In genomic region chr5:124018651-124019050, GRCm38 (mm10) we compare ENCODE assay signal across 11 mouse cellular contexts. TPM values are rescaled to one million over a fixed set of nuclear protein-coding genes. Genes with fewer than 3 reads are reported as not detected.
A peak's percentile ranks its signal among the peaks of the same experiment; 100 is the strongest.
DNase-seq lines count a peak whose midpoint lies in the region; ATAC-seq and TF ChIP-seq lines count a peak whose summit lies in the region.
"Had no signal": no experiment of that assay in that cellular context is flagged by ENCODE, and none has a peak within 500 bp of the region (broad histone marks: within the 10 kb centered on the region; RNA-seq: fewer than 3 reads in every experiment).

No protein-coding gene starts in this region.

- peaks cover 55 to 86% of the 10 kb centered on the region in 2 experiments for H3K4me1 ChIP-seq in heart, embryonic 14.5 days (ENCODE audit: control insufficient read depth in 2 of 2, insufficient read depth in 2 of 2, low read length in 2 of 2)
- H3K4me1 ChIP-seq in lung, embryonic 16.5 days (replicated peaks; ENCODE audit: control insufficient read depth, insufficient read depth, low read length): peaks cover 63% of the 10 kb centered on the region
- H3K4me1 ChIP-seq in liver, embryonic 14.5 days (replicated peaks; ENCODE audit: control insufficient read depth in 2 of 2, insufficient read depth in 2 of 2, low read length in 1 of 2): peaks cover 56 to 79% of the 10 kb centered on the region in 2 experiments

- 78% methylated on average over 9 of the region's 9 CpGs for WGBS in heart, embryonic 14.5 days
- 75% methylated on average over 9 of the region's 9 CpGs for WGBS in lung, embryonic 16.5 days
- WGBS in liver, embryonic 14.5 days (ENCODE audit: insufficient replicate concordance): 34% methylated on average over 9 of the region's 9 CpGs

- no peak overlapping the region for H3K4me3 ChIP-seq in heart, embryonic 14.5 days (ENCODE audit: control insufficient read depth in 1 of 2, insufficient read depth in 1 of 2, low read depth in 1 of 2, low read length in 2 of 2)
- H3K4me3 ChIP-seq in lung, embryonic 16.5 days (ENCODE audit: low read length): no peak overlapping the region
- no peak overlapping the region for H3K4me3 ChIP-seq in liver, embryonic 14.5 days (ENCODE audit: insufficient read depth in 1 of 2, low read depth in 2 of 2, low read length in 2 of 2)
- H3K4me3 ChIP-seq: limb, embryonic 13.5 days had no signal

- no peak for ATAC-seq in heart, embryonic 14.5 days (ENCODE audit: insufficient number of reproducible peaks, insufficient read depth, low FRiP score, low read depth)
- no peak for ATAC-seq in lung, embryonic 16.5 days (ENCODE audit: low read depth)
- ATAC-seq in liver, embryonic 14.5 days (ENCODE audit: insufficient read depth): no peak

- H3K4me2 ChIP-seq in heart, embryonic 14.5 days (ENCODE audit: low read length): peak overlapping the region; percentile 33; the same call in 1 of the 2 replicates
- H3K4me2 ChIP-seq in lung, embryonic 16.5 days (ENCODE audit: low read depth, low read length): no peak overlapping the region; the same call in 1 of the 2 replicates
- H3K4me2 ChIP-seq in liver, embryonic 14.5 days (ENCODE audit: low read depth): peak overlapping the region; percentile 45
- H3K4me2 ChIP-seq: limb, embryonic 13.5 days had no signal

- H3K36me3 ChIP-seq in heart, embryonic 14.5 days (ENCODE audit: control insufficient read depth, insufficient read depth, low read length): peaks cover 10% of the 10 kb centered on the region
- H3K36me3 ChIP-seq in lung, embryonic 16.5 days (ENCODE audit: control insufficient read depth, insufficient read depth, low read length): no peaks in the 10 kb centered on the region
- H3K36me3 ChIP-seq in liver, embryonic 14.5 days (replicated peaks; ENCODE audit: control insufficient read depth, insufficient read depth, low read depth): no peaks in the 10 kb centered on the region

- peak overlapping the region; percentile 16; the same call in 1 of the 2 replicates for H3K9ac ChIP-seq in heart, embryonic 14.5 days (ENCODE audit: low read length)
- no peak overlapping the region for H3K9ac ChIP-seq in lung, embryonic 16.5 days (ENCODE audit: low read length)
- no peak overlapping the region for H3K9ac ChIP-seq in liver, embryonic 14.5 days (replicated peaks)
- H3K9ac ChIP-seq: limb, embryonic 13.5 days had no signal

- 0 out of 2 replicates have a peak, but pooled peaks have one; percentile 1 for TF ChIP-seq EP300 in liver, embryonic 14.5 days (IDR thresholded peaks at IDR 0.05; ENCODE audit: low read depth)

- peak; percentile 50 for DNase-seq in adrenal gland, adult 2 months
- no peak for DNase-seq in adrenal gland, postnatal 4 days (ENCODE audit: low spot score in 2 of 2)
- no peak for DNase-seq in heart, adult 18-20 months
- DNase-seq in lung, postnatal 25 days (ENCODE audit: low spot score): no peak
- no peak for DNase-seq in liver, embryonic 14.5 days (ENCODE audit: low read depth in 3 of 3, low spot score in 3 of 3)
- no peak for DNase-seq in embryo, embryonic 9.5 days (ENCODE audit: extremely low spot score)
- DNase-seq: kidney, adult 18-20 months had no signal

- H3K27me3 ChIP-seq in heart, embryonic 14.5 days (ENCODE audit: control insufficient read depth, insufficient read depth, low read length): no peaks in the 10 kb centered on the region
- H3K27me3 ChIP-seq in lung, embryonic 16.5 days (ENCODE audit: control insufficient read depth, insufficient read depth, low read depth, low read length): no peaks in the 10 kb centered on the region
- no peaks in the 10 kb centered on the region for H3K27me3 ChIP-seq in liver, embryonic 14.5 days (ENCODE audit: control insufficient read depth, insufficient read depth, low read length)
- H3K27me3 ChIP-seq: limb, embryonic 13.5 days had no signal

- no peak for TF ChIP-seq CTCF in liver, embryonic 14.5 days (IDR thresholded peaks at IDR 0.05; ENCODE audit: low read depth)

- no peaks in the 10 kb centered on the region for H3K9me3 ChIP-seq in heart, embryonic 14.5 days (ENCODE audit: control insufficient read depth, low read length)
- H3K9me3 ChIP-seq in lung, embryonic 16.5 days (ENCODE audit: control insufficient read depth, low read length): no peaks in the 10 kb centered on the region
- H3K9me3 ChIP-seq in liver, embryonic 14.5 days (ENCODE audit: control insufficient read depth, low read length): no peaks in the 10 kb centered on the region
- H3K9me3 ChIP-seq: G1E; limb, embryonic 13.5 days had no signal

- peak overlapping the region in 1 of 2 experiments; percentile 59; a peak in 1 of 4 replicates for H3K27ac ChIP-seq in heart, embryonic 14.5 days (replicated peaks in 1 of 2; ENCODE audit: control insufficient read depth in 1 of 2, insufficient read depth in 1 of 2, low read depth in 2 of 2, low read length in 2 of 2)
- peak overlapping the region; percentile 85; the same call in 1 of the 2 replicates for H3K27ac ChIP-seq in lung, embryonic 16.5 days (ENCODE audit: low read length)
- peak overlapping the region; percentile 13; the same call in 1 of the 2 replicates for H3K27ac ChIP-seq in liver, embryonic 14.5 days
- H3K27ac ChIP-seq: limb, embryonic 13.5 days had no signal

RNA-seq across cellular contexts. Expression of gene Vps37b, which starts 13.4 kb away (rescaled TPM):
- total RNA-seq in adrenal gland, adult 2 months (2021): 100 to 1,000 TPM in 1 of 2 experiments, 10 to 100 TPM in 1; 65.8 to 146 TPM
- 198 and 208 TPM in 2 replicates for polyA plus RNA-seq in adrenal gland, adult 2 months (2012; rRNA removed)
- 10 to 100 TPM; 61.4 to 64.1 TPM for total RNA-seq in adrenal gland, postnatal 4 days (2021)
- 47.6 and 47.7 TPM in 2 replicates for polyA plus RNA-seq in heart, embryonic 14.5 days (2014; fragmentation: Nextera tagmentation; extraction: Ambion mirVana)
- 10 to 100 TPM; 15.1 to 15.2 TPM for total RNA-seq in heart, adult 18-20 months (2021)
- 39.2 and 41.6 TPM in 2 replicates for polyA plus RNA-seq in lung, embryonic 16.5 days (2015; fragmentation: Nextera tagmentation; extraction: Ambion mirVana)
- 11.3 and 11.5 TPM in 2 replicates for polyA plus RNA-seq in liver, embryonic 14.5 days (2012; rRNA removed)
- 8.8 and 12.6 TPM in 2 replicates for polyA plus RNA-seq in liver, embryonic 14.5 days (2014; fragmentation: Nextera tagmentation; extraction: Ambion mirVana)

RNA-seq across cellular contexts. Expression of gene Hip1r, which starts 45.2 kb away (rescaled TPM):
- 10 to 100 TPM; 16.4 to 19.3 TPM for total RNA-seq in adrenal gland, adult 2 months (2021)
- 6.5 and 10.4 TPM in 2 replicates for polyA plus RNA-seq in adrenal gland, adult 2 months (2012; rRNA removed)
- total RNA-seq in adrenal gland, postnatal 4 days (2021): 10 to 100 TPM; 16.3 to 23.6 TPM
- polyA plus RNA-seq in heart, embryonic 14.5 days (2014; fragmentation: Nextera tagmentation; extraction: Ambion mirVana): 5.0 and 5.3 TPM in 2 replicates
- 10 to 100 TPM; 11.1 to 11.3 TPM for total RNA-seq in heart, adult 18-20 months (2021)
- polyA plus RNA-seq in lung, embryonic 16.5 days (2015; fragmentation: Nextera tagmentation; extraction: Ambion mirVana): 13.8 and 14.5 TPM in 2 replicates
- 6.4 and 7.6 TPM in 2 replicates for polyA plus RNA-seq in liver, embryonic 14.5 days (2012; rRNA removed)
- polyA plus RNA-seq in liver, embryonic 14.5 days (2014; fragmentation: Nextera tagmentation; extraction: Ambion mirVana): 6.2 and 7.2 TPM in 2 replicates
